Mouse (Mus musculus) bone marrow macrophage, adult 2 months (primary cell): ENCODE results near the gene Elp5.

ENCODE experiments used
- CTCF ChIP-seq: IDR thresholded peaks from 2 replicates; pipeline ENCODE4 v1.5.1; 2012; ENCODE audit warnings: low read depth, mild to moderate bottlenecking, low read length, moderate library complexity
- POLR2A ChIP-seq: IDR thresholded peaks from 2 replicates; pipeline ENCODE4 v1.6.1; 2012; ENCODE audit warnings: mild to moderate bottlenecking, low read depth, low read length, borderline replicate concordance

DNA sequence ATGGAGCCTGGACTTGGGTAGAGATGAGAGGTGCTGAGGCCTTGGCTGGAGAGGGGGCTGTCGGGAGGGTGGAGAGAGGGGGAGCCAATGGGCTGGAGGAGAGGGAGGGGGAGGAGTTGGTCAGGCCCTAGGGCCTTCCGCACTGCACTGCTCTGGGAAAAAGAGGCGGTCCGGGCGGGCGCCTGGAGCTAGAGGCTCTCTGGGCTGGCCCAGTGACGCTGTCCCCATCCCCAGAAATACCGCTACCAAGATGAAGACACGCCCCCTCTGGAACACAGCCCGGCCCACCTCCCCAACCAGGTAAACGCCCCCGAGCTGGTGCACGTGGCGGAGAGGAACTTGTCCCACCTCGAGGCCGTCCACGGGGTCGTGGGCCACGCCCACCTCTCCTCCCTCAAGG, 44.4 kb upstream of the Elp5 start:
- TF ChIP-seq CTCF (no peak), POLR2A (no peak)
